Comparison of ENCODE assay signal across 9 mouse cellular contexts in the genomic region with DNA sequence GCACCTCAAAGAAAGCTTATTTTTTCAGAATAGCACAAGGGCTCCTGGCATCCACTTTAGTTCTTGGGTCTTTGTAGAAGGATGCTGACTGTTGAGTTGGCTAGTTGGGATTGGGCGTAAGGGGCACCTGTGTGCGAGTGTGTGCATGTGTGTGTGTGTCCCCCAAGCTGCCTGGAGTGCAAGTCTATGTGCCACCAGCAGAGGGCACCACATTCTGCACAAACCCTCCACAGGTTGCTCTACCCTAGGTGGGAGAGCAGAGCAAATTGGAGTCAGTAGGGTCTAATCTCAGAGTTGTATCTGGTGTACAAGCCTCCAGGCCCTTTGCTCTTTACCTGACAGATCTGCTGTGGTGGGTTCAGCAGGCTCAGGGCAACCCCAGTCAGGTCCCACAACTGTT. TPM values are rescaled to one million over a fixed set of nuclear protein-coding genes. Genes with fewer than 3 reads are reported as not detected.
DNase-seq lines count a peak whose midpoint lies in the region; ATAC-seq and TF ChIP-seq lines count a peak whose summit lies in the region.
"Had no signal": no experiment of that assay in that cellular context is flagged by ENCODE, and none has a peak within 500 bp of the region (broad histone marks: within the 10 kb centered on the region; RNA-seq: fewer than 3 reads in every experiment).

No protein-coding gene starts in this region.

- peak; percentile 56 for TF ChIP-seq CTCF in cerebellum, adult 2 months (IDR thresholded peaks at IDR 0.05; ENCODE audit: borderline replicate concordance, insufficient read depth, low read depth, low read length)
- TF ChIP-seq CTCF in layer of hippocampus, adult 2 months (conservative IDR thresholded peaks at IDR 0.05): peak; percentile 83
- TF ChIP-seq CTCF in MEL (IDR thresholded peaks at IDR 0.05 in 2 of 3, conservative IDR thresholded peaks at IDR 0.05 in 1 of 3; ENCODE audit: control insufficient read depth in 1 of 3, insufficient read depth in 1 of 3, low read depth in 2 of 3, low read length in 3 of 3, poor library complexity in 1 of 3, severe bottlenecking in 1 of 3): peak; percentile 85 to 98 (median 95)
- peak; percentile 67 for TF ChIP-seq CTCF in midbrain, postnatal 0 days (IDR thresholded peaks at IDR 0.05)

- 95% methylated on average over 2 of the region's 2 CpGs for WGBS in cerebellum, adult 2 months
- WGBS in midbrain, postnatal 0 days: 94% methylated on average over 2 of the region's 2 CpGs

- H3K4me3 ChIP-seq in cerebellum, adult 2 months (replicated peaks; ENCODE audit: insufficient read depth, low read depth, low read length): no peak overlapping the region
- no peak overlapping the region for H3K4me3 ChIP-seq in layer of hippocampus, adult 2 months
- H3K4me3 ChIP-seq in MEL (ENCODE audit: control insufficient read depth in 1 of 2, insufficient read depth in 1 of 2, low read depth in 2 of 2, low read length in 2 of 2): no peak overlapping the region
- no peak overlapping the region for H3K4me3 ChIP-seq in midbrain, postnatal 0 days (ENCODE audit: low read depth, low read length)

- intact Hi-C loops in left cerebral cortex, postnatal 36 days (cut with DNase I): loop anchor here (2.0 to 5.0 kb wide), 2 partner anchors 177 to 260 kb away; a partner anchor contains a TSS

- ATAC-seq in midbrain, postnatal 0 days (ENCODE audit: low FRiP score): no peak
- ATAC-seq: inflammation-experienced regulatory T-cells, adult 6 months had no signal

- no peak for TF ChIP-seq EP300 in MEL (IDR thresholded peaks at IDR 0.05; ENCODE audit: low read depth in 1 of 2, low read length in 2 of 2)

- H3K4me2 ChIP-seq in midbrain, postnatal 0 days (ENCODE audit: low read depth, low read length, poor library complexity, severe bottlenecking): no peak overlapping the region

- H3K9ac ChIP-seq in MEL (ENCODE audit: control insufficient read depth, low read depth, low read length, poor library complexity, severe bottlenecking): no peak overlapping the region
- no peak overlapping the region for H3K9ac ChIP-seq in midbrain, postnatal 0 days (replicated peaks; ENCODE audit: low read length, poor library complexity, severe bottlenecking)

- peaks cover 0 to 4% of the 10 kb centered on the region in 2 experiments; a peak in 1 of 4 replicates for H3K36me3 ChIP-seq in MEL (ENCODE audit: control insufficient read depth in 1 of 2, insufficient read depth in 2 of 2, low read length in 2 of 2)
- H3K36me3 ChIP-seq in midbrain, postnatal 0 days (ENCODE audit: insufficient read depth, low read length): no peaks in the 10 kb centered on the region

- H3K27me3 ChIP-seq in cerebellum, adult 2 months (ENCODE audit: control insufficient read depth, insufficient read depth, low read length): no peaks in the 10 kb centered on the region
- peaks cover 17 to 21% of the 10 kb centered on the region in 2 experiments for H3K27me3 ChIP-seq in MEL (ENCODE audit: control insufficient read depth in 1 of 2, insufficient read depth in 2 of 2, low read length in 2 of 2)
- no peaks in the 10 kb centered on the region for H3K27me3 ChIP-seq in midbrain, postnatal 0 days (ENCODE audit: insufficient read depth, low read length)

- H3K27ac ChIP-seq in cerebellum, adult 2 months (ENCODE audit: insufficient read depth, low read length): no peak overlapping the region
- H3K27ac ChIP-seq in layer of hippocampus, adult 2 months: no peak overlapping the region
- H3K27ac ChIP-seq in MEL (ENCODE audit: control insufficient read depth, low read depth, low read length): no peak overlapping the region
- no peak overlapping the region for H3K27ac ChIP-seq in midbrain, postnatal 0 days (ENCODE audit: low read depth, low read length)

- TF ChIP-seq POLR2A in cerebellum, adult 2 months (IDR thresholded peaks at IDR 0.05; ENCODE audit: borderline replicate concordance, insufficient read depth, low read length): no peak
- no peak for TF ChIP-seq POLR2A in MEL (IDR thresholded peaks at IDR 0.05; ENCODE audit: control insufficient read depth in 1 of 2, insufficient read depth in 1 of 2, low read depth in 1 of 2, low read length in 2 of 2, poor library complexity in 1 of 2)

- H3K79me2 ChIP-seq in MEL (ENCODE audit: control insufficient read depth, insufficient read depth, low read length, poor library complexity): no peaks in the 10 kb centered on the region

- DNase-seq in cerebellum, adult 2 months: no peak
- no peak for DNase-seq in cerebellum, adult 9-11 months
- peak in 1 of 2 experiments; percentile 47 for DNase-seq in layer of hippocampus, adult 2 months (ENCODE audit: low spot score in 2 of 2)
- DNase-seq in layer of hippocampus, postnatal 36 days: no peak
- peak; percentile 70 for DNase-seq in MEL (ENCODE audit: low read depth, low spot score)
- no peak for DNase-seq in midbrain, postnatal 0 days (ENCODE audit: low spot score)
- DNase-seq in urinary bladder, postnatal 36 days (ENCODE audit: low spot score in 2 of 2): no peak
- DNase-seq in left cerebral cortex, postnatal 36 days (ENCODE audit: low spot score in 2 of 2): no peak

- H3K9me3 ChIP-seq in MEL (replicated peaks; ENCODE audit: insufficient read depth, low read length): no peaks in the 10 kb centered on the region
- no peaks in the 10 kb centered on the region for H3K9me3 ChIP-seq in midbrain, postnatal 0 days (ENCODE audit: low read length)

- peak; percentile 77 for TF ChIP-seq RAD21 in MEL (IDR thresholded peaks at IDR 0.05; ENCODE audit: low read depth, low read length)

- H3K4me1 ChIP-seq in cerebellum, adult 2 months (ENCODE audit: control insufficient read depth, insufficient read depth, low read length): no peaks in the 10 kb centered on the region
- H3K4me1 ChIP-seq in MEL (ENCODE audit: control insufficient read depth in 1 of 2, insufficient read depth in 2 of 2, low read length in 2 of 2): peaks cover 2 to 15% of the 10 kb centered on the region in 2 experiments; a peak in 3 of 4 replicates
- no peaks in the 10 kb centered on the region; the same call in 1 of the 2 replicates for H3K4me1 ChIP-seq in midbrain, postnatal 0 days (ENCODE audit: insufficient read depth, low read length)

TF ChIP-seq in MEL, 35 proteins besides CTCF, POLR2A, EP300 and RAD21:
- TF ChIP-seq SMC3 (IDR thresholded peaks at IDR 0.05; ENCODE audit: low read depth, low read length) (peak; percentile 86), MAX (IDR thresholded peaks at IDR 0.05; ENCODE audit: low read length) (no peak), ZC3H11A (IDR thresholded peaks at IDR 0.05; ENCODE audit: low read depth, low read length) (peak; percentile 64; the same call in 1 of the 2 replicates), MEF2A (IDR thresholded peaks at IDR 0.05; ENCODE audit: extremely low read depth, insufficient replicate concordance, low read depth, low read length, poor library complexity, severe bottlenecking) (no peak), MAFK (IDR thresholded peaks at IDR 0.05; ENCODE audit: borderline replicate concordance, low read depth, low read length) (no peak), USF1 (IDR thresholded peaks at IDR 0.05; ENCODE audit: low read depth, low read length) (no peak)

RNA-seq across cellular contexts. Expression of a gene that starts 7.7 kb away (rescaled TPM):
- 6.1 and 6.2 TPM in 2 replicates for polyA plus RNA-seq in cerebellum, adult 2 months (2012; rRNA removed)
- total RNA-seq in layer of hippocampus, adult 2 months (2021): 10 to 100 TPM; 25.6 to 29.1 TPM
- total RNA-seq in layer of hippocampus, postnatal 36 days (2021): 10 to 100 TPM; 24.4 to 29.0 TPM
- total RNA-seq in MEL (2012; rRNA removed): not detected in 2 replicates
- under 1 TPM in 1 of 2 experiments, not detected in 1; 0.04 TPM for polyA plus RNA-seq in MEL (2012; ENCODE audit: insufficient read depth in 1 of 2, insufficient read length in 2 of 2, low read depth in 1 of 2, low replicate concordance in 2 of 2, missing spikeins in 1 of 2)
- total RNA-seq in midbrain, postnatal 0 days (2014; rRNA removed): 21.4 and 23.3 TPM in 2 replicates
- polyA plus RNA-seq in midbrain, postnatal 0 days (2015; fragmentation: Nextera tagmentation; extraction: Ambion mirVana): 5.9 and 7.3 TPM in 2 replicates
- 10 to 100 TPM; 16.4 to 23.5 TPM for total RNA-seq in left cerebral cortex, postnatal 36 days (2021)
- polyA plus RNA-seq: inflammation-experienced regulatory T-cells, adult 6 months had no signal

RNA-seq across cellular contexts. Expression of a gene that starts 57.9 kb away (rescaled TPM):
- polyA plus RNA-seq in cerebellum, adult 2 months (2012; rRNA removed): 68.7 and 71.0 TPM in 2 replicates
- total RNA-seq in layer of hippocampus, adult 2 months (2021): 10 to 100 TPM; 30.1 to 30.3 TPM
- 10 to 100 TPM; 28.3 to 28.4 TPM for total RNA-seq in layer of hippocampus, postnatal 36 days (2021)
- 53.6 and 63.6 TPM in 2 replicates for total RNA-seq in MEL (2012; rRNA removed)
- 10 to 100 TPM in 1 of 2 experiments, not detected in 1; 75.7 TPM for polyA plus RNA-seq in MEL (2012; ENCODE audit: insufficient read depth in 1 of 2, insufficient read length in 2 of 2, low read depth in 1 of 2, low replicate concordance in 2 of 2, missing spikeins in 1 of 2)
- total RNA-seq in midbrain, postnatal 0 days (2014; rRNA removed): 90.8 and 121 TPM in 2 replicates
- 124 and 135 TPM in 2 replicates for polyA plus RNA-seq in midbrain, postnatal 0 days (2015; fragmentation: Nextera tagmentation; extraction: Ambion mirVana)
- total RNA-seq in left cerebral cortex, postnatal 36 days (2021): 10 to 100 TPM; 32.9 to 33.1 TPM

Comparison
In these comparisons a context has a peak if more than half of its experiments do, and no peak if none do; other contexts are left out.
1. RNA of a gene that starts 7.7 kb away (total RNA-seq): 25.6 to 29.1 TPM in layer of hippocampus, adult 2 months, 24.4 to 29.0 TPM in layer of hippocampus, postnatal 36 days, 16.4 to 23.5 TPM in left cerebral cortex, postnatal 36 days and 21.4 to 23.3 TPM in midbrain, postnatal 0 days; not detected in MEL; every median in the first group is over 10 times any median in the second.
2. Peak in every context shown above with its lines, with median percentiles within 50 percentile points of each other: CTCF ChIP-seq.